Mouse (Mus musculus) kidney, embryonic 15.5 days (tissue): Measurements from ENCODE around the gene Wdr77. TPM values are rescaled to one million over a fixed set of nuclear protein-coding genes. Genes with fewer than 3 reads are reported as not detected.
"Not testable (repeated sequence)": the region's sequence is repeated elsewhere in the genome, so short reads cannot be mapped to it uniquely, and the experiment has no call there.

Source experiments
- ATAC-seq: fragments of 200-750 bp; cut with Nextera tagmentation; replicated peaks from 2 replicates; pipeline ENCODE4 v1.8.0; 2017; ENCODE audit warnings: moderate TSS enrichment; ENCODE audit not compliant: low FRiP score
- H3K27ac ChIP-seq: fragments of 300-500 bp; sonication (generic); 2 replicates; pipeline ENCODE4 v1.5.1; 2015; ENCODE audit warnings: mild to moderate bottlenecking, inconsistent platforms
- H3K27me3 ChIP-seq: fragments of 300-500 bp; sonication (generic); 2 replicates; pipeline ENCODE4 v1.6.1; 2015; ENCODE audit warnings: inconsistent platforms
- H3K36me3 ChIP-seq: fragments of 300-500 bp; sonication (generic); 2 replicates; pipeline ENCODE4 v1.6.1; 2015; ENCODE audit warnings: inconsistent platforms
- H3K4me1 ChIP-seq: fragments of 300-500 bp; sonication (generic); 2 replicates; pipeline ENCODE4 v1.6.1; 2015; ENCODE audit warnings: inconsistent platforms
- H3K4me2 ChIP-seq: fragments of 300-500 bp; sonication (generic); 2 replicates; pipeline ENCODE4 v1.6.1; 2015; ENCODE audit warnings: moderate library complexity, mild to moderate bottlenecking, inconsistent platforms
- H3K4me3 ChIP-seq: fragments of 300-500 bp; sonication (generic); replicated peaks from 2 replicates; pipeline ENCODE4 v1.5.1; 2015; ENCODE audit warnings: mild to moderate bottlenecking, inconsistent platforms
- H3K9ac ChIP-seq: fragments of 300-500 bp; sonication (generic); 2 replicates; pipeline ENCODE4 v1.6.1; 2015; ENCODE audit warnings: mild to moderate bottlenecking, inconsistent platforms
- H3K9me3 ChIP-seq: fragments of 300-500 bp; sonication (generic); replicated peaks from 2 replicates; pipeline ENCODE4 v1.6.1; 2016; ENCODE audit warnings: inconsistent platforms
- WGBS: fragments of 180-500 bp; shearing (Covaris S2); methylation state at CpG from one replicate; pipeline ENCODE4 v1.1.7; 2015; ENCODE audit warnings: mixed read lengths; 5-methylcytosine and 5-hydroxymethylcytosine counted together
- polyA plus RNA-seq: library from polyadenylated mRNA; unstranded; fragments of >200 nt; fragmentation: Nextera tagmentation; extraction: Ambion mirVana; gene quantifications from 2 replicates; pipeline ENCODE4 v1.2.1, GENCODE M21; 2015

Gene Wdr77
- polyA plus RNA-seq, 1 experiment from 2014 or later, result 158 TPM

- H3K4me1 ChIP-seq, ATAC-seq: not testable (repeated sequence)
- 61% methylated on average over 10 of the region's 10 CpGs for WGBS
These were observed 44.2 kb downstream of the Wdr77 start for GRCm38 (mm10) chr3:106003360-106003759.

DNA sequence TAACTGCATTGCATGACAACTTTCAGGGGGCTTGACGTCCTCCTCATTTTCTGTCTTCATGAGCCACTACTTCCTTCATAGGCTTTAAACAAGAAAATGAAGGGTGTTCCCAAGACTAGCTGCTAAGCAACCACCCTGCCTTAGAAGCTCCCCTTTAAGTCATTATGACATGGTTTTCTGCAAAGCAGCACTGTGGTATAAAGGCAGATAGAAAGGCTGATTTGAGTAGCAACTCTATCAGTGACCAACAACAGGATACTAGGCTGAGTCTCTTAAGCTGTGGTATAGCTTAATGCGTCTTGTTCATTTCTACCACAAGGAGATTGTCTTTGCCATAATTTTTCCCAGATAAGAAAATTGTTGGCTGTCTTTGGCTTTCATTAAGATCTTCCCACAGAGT lies 55.4 kb downstream of the Wdr77 start, which contains the start of gene Pifo:
Gene Pifo (minus strand): TSS at position 101 of the 400 bp plus-strand sequence.
- H3K9me3 ChIP-seq, result no peaks in the 10 kb centered on the region
- H3K4me1 ChIP-seq, result no peaks in the 10 kb centered on the region
- no peaks in the 10 kb centered on the region for H3K36me3 ChIP-seq
- H3K27ac ChIP-seq, result no peak within 1 kb of the TSS
- ATAC-seq, result no peak
- no peaks in the 10 kb centered on the region for H3K27me3 ChIP-seq
- 78% methylated on average over 2 of the region's 2 CpGs for WGBS
- no peak within 1 kb of the TSS for H3K4me2 ChIP-seq
- H3K9ac ChIP-seq, result no peak within 1 kb of the TSS
- no peak within 1 kb of the TSS for H3K4me3 ChIP-seq

More at GRCm38 (mm10) chr3:106003360-106003759, 44.2 kb downstream of the Wdr77 start:
- not testable (repeated sequence) for H3K9ac ChIP-seq, H3K36me3 ChIP-seq, H3K27me3 ChIP-seq, H3K9me3 ChIP-seq, H3K4me3 ChIP-seq, H3K27ac ChIP-seq, H3K4me2 ChIP-seq

Other genes starting within 250 kb of the Wdr77 start
- gene Rap1a, start 158.0 kb upstream of the Wdr77 start, polyA plus RNA-seq, result 111 and 113 TPM in 2 replicates
- gene Adora3, start 88.5 kb upstream of the Wdr77 start, polyA plus RNA-seq, result not detected in 2 replicates
- gene Tmigd3, start 88.5 kb upstream of the Wdr77 start, polyA plus RNA-seq, result 0.18 TPM in 1 of 2 replicates, not detected in the other
- 0.24 and 0.53 TPM in 2 replicates for gene I830077J02Rik, start 26.7 kb upstream of the Wdr77 start, polyA plus RNA-seq
- 491 and 564 TPM in 2 replicates for gene Atp5f1, start 730 bp downstream of the Wdr77 start, polyA plus RNA-seq
- 1.6 and 2.0 TPM in 2 replicates for gene Ovgp1, start 14.3 kb downstream of the Wdr77 start, polyA plus RNA-seq
- gene Pifo, start 55.3 kb downstream of the Wdr77 start, polyA plus RNA-seq, result 0.23 and 0.24 TPM in 2 replicates
- not detected in 2 replicates for gene Chil5, start 73.4 kb downstream of the Wdr77 start, polyA plus RNA-seq
- gene Chia1, start 153.9 kb downstream of the Wdr77 start, polyA plus RNA-seq, result 0.13 TPM in 1 of 2 replicates, not detected in the other
- gene Chil3, start 208.2 kb downstream of the Wdr77 start, polyA plus RNA-seq, result 0.14 TPM in 1 of 2 replicates, not detected in the other